Mouse (Mus musculus) ES-Bruce4 (cell line): ENCODE results near the gene Olfr418.

Experiments used
- CTCF ChIP-seq: IDR thresholded peaks from one replicate; pipeline ENCODE4 v1.8.1; 2011; ENCODE audit warnings: low read depth, low read length
- EP300 ChIP-seq: IDR thresholded peaks from 2 replicates; pipeline ENCODE4 v1.6.1; 2011; ENCODE audit warnings: low read depth, low read length; ENCODE audit not compliant: insufficient read depth
- POLR2A ChIP-seq: IDR thresholded peaks from one replicate; pipeline ENCODE4 v1.8.1; 2011; ENCODE audit warnings: low read length; ENCODE audit not compliant: insufficient read depth

DNA sequence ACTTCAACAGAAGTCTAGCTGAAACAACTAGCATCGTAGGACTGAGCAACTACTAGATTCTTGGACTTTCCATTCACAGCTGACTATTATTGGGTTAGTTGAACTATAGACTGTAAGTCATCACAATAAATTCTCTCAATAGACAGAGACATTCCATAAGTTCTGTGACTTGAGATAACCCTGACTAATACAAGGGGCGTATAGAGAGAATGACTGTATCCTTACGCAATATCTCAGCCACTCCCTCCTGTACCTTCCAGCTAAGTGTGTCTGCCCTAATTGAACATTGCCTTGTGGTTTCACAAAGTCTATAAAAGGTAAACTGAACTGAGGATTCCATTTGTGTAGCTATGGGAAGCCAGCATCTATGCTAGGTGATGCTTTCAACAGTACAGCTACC is 15.9 kb upstream of the Olfr418 start:
- TF ChIP-seq EP300 (no peak), POLR2A (no peak), CTCF (no peak)
